In genomic region chr17:79611545-79611944, GRCm38 (mm10) we compare ENCODE assay signal across 10 mouse cellular contexts. TPM values are rescaled to one million over a fixed set of nuclear protein-coding genes. Genes with fewer than 3 reads are reported as not detected.
DNase-seq lines count a peak whose midpoint lies in the region; ATAC-seq and TF ChIP-seq lines count a peak whose summit lies in the region.
"Had no signal": no experiment of that assay in that cellular context is flagged by ENCODE, and none has a peak within 500 bp of the region (broad histone marks: within the 10 kb centered on the region; RNA-seq: fewer than 3 reads in every experiment).

Gene Rmdn2 (plus strand): TSS chr17:79611863.

- no peak within 1 kb of the TSS for H3K27ac ChIP-seq in embryonic facial prominence, embryonic 12.5 days
- H3K27ac ChIP-seq in embryonic facial prominence, embryonic 10.5 days (replicated peaks), result no peak within 1 kb of the TSS
- no peak within 1 kb of the TSS for H3K27ac ChIP-seq in kidney, embryonic 16.5 days (ENCODE audit: low read length)
- H3K27ac ChIP-seq in testis, adult 2 months (ENCODE audit: control insufficient read depth, insufficient read depth, low read depth, low read length), result no peak within 1 kb of the TSS
- H3K27ac ChIP-seq: liver, embryonic 14.5 days had no signal

- H3K4me3 ChIP-seq in embryonic facial prominence, embryonic 12.5 days, result no peak within 1 kb of the TSS
- H3K4me3 ChIP-seq in embryonic facial prominence, embryonic 10.5 days, result no peak within 1 kb of the TSS
- no peak within 1 kb of the TSS for H3K4me3 ChIP-seq in kidney, embryonic 16.5 days (ENCODE audit: low read length)
- H3K4me3 ChIP-seq in testis, adult 2 months (ENCODE audit: control insufficient read depth, low read depth, low read length), result no peak within 1 kb of the TSS

- H3K9ac ChIP-seq in embryonic facial prominence, embryonic 12.5 days, result no peak within 1 kb of the TSS
- H3K9ac ChIP-seq in kidney, embryonic 16.5 days (replicated peaks; ENCODE audit: low read length), result no peak within 1 kb of the TSS
- H3K9ac ChIP-seq: liver, embryonic 14.5 days had no signal

- no peaks in the 10 kb centered on the region for H3K27me3 ChIP-seq in embryonic facial prominence, embryonic 12.5 days
- no peaks in the 10 kb centered on the region for H3K27me3 ChIP-seq in embryonic facial prominence, embryonic 10.5 days (replicated peaks; ENCODE audit: low read depth, poor library complexity, severe bottlenecking)
- H3K27me3 ChIP-seq in kidney, embryonic 16.5 days (ENCODE audit: insufficient read depth, low read length), result no peaks in the 10 kb centered on the region
- H3K27me3 ChIP-seq in testis, adult 2 months (ENCODE audit: control insufficient read depth, insufficient read depth, low read length), result no peaks in the 10 kb centered on the region

- WGBS in embryonic facial prominence, embryonic 12.5 days, result 84% methylated on average over 4 of the region's 4 CpGs
- WGBS in embryonic facial prominence, embryonic 10.5 days, result 88% methylated on average over 4 of the region's 4 CpGs
- WGBS in kidney, embryonic 16.5 days, result 83% methylated on average over 4 of the region's 4 CpGs

- 0 out of 2 replicates have a peak, but pooled peaks cover 3% of the 10 kb centered on the region for H3K4me1 ChIP-seq in embryonic facial prominence, embryonic 12.5 days
- peaks cover 15% of the 10 kb centered on the region for H3K4me1 ChIP-seq in embryonic facial prominence, embryonic 10.5 days
- peaks cover 4% of the 10 kb centered on the region; the same call in 1 of the 2 replicates for H3K4me1 ChIP-seq in kidney, embryonic 16.5 days (ENCODE audit: insufficient read depth, low read length)
- no peaks in the 10 kb centered on the region for H3K4me1 ChIP-seq in testis, adult 2 months (ENCODE audit: control insufficient read depth, insufficient read depth, low read length)

- ATAC-seq in embryonic facial prominence, embryonic 12.5 days (ENCODE audit: insufficient number of reproducible peaks, insufficient read depth, low FRiP score, low TSS enrichment), result no peak
- no peak for ATAC-seq in kidney, embryonic 16.5 days (ENCODE audit: low FRiP score, low TSS enrichment)

- no peak for TF ChIP-seq POLR2A in testis, adult 2 months (IDR thresholded peaks at IDR 0.05; ENCODE audit: control insufficient read depth, low read depth, low read length)

- H3K9me3 ChIP-seq in embryonic facial prominence, embryonic 12.5 days, result no peaks in the 10 kb centered on the region
- no peaks in the 10 kb centered on the region for H3K9me3 ChIP-seq in embryonic facial prominence, embryonic 10.5 days
- H3K9me3 ChIP-seq in kidney, embryonic 16.5 days (ENCODE audit: low read length), result no peaks in the 10 kb centered on the region

- no peak within 1 kb of the TSS for H3K4me2 ChIP-seq in embryonic facial prominence, embryonic 12.5 days (replicated peaks)
- H3K4me2 ChIP-seq in kidney, embryonic 16.5 days (replicated peaks; ENCODE audit: low read depth, low read length), result no peak within 1 kb of the TSS

- no peak for TF ChIP-seq CTCF in testis, adult 2 months (IDR thresholded peaks at IDR 0.05; ENCODE audit: control insufficient read depth, insufficient read depth, insufficient replicate concordance, low read depth, low read length)

- DNase-seq in embryonic facial prominence, embryonic 10.5 days (ENCODE audit: low spot score), result no peak
- no peak for DNase-seq in kidney, postnatal 36 days
- DNase-seq in testis, postnatal 14 days (ENCODE audit: low spot score), result no peak
- no peak for DNase-seq in right cerebral cortex, postnatal 25 days
- no peak for DNase-seq in embryo, embryonic 9.5 days (ENCODE audit: extremely low spot score)
- DNase-seq: kidney, adult 11 months had no signal

- no peaks in the 10 kb centered on the region for H3K36me3 ChIP-seq in embryonic facial prominence, embryonic 12.5 days
- H3K36me3 ChIP-seq in embryonic facial prominence, embryonic 10.5 days (replicated peaks), result no peaks in the 10 kb centered on the region
- no peaks in the 10 kb centered on the region for H3K36me3 ChIP-seq in kidney, embryonic 16.5 days (ENCODE audit: insufficient read depth, low read length)
- no peaks in the 10 kb centered on the region for H3K36me3 ChIP-seq in testis, adult 2 months (ENCODE audit: control insufficient read depth, insufficient read depth, low read length)

RNA-seq across cellular contexts. Expression of gene Rmdn2, which starts in this region (rescaled TPM):
- polyA plus RNA-seq in embryonic facial prominence, embryonic 12.5 days (2016; fragmentation: Nextera tagmentation; extraction: Ambion mirVana), result 12.1 and 12.3 TPM in 2 replicates
- polyA plus RNA-seq in embryonic facial prominence, embryonic 10.5 days (2016; fragmentation: Nextera tagmentation; extraction: Ambion mirVana), result 6.4 and 7.0 TPM in 2 replicates
- polyA plus RNA-seq in kidney, embryonic 16.5 days (2015; fragmentation: Nextera tagmentation; extraction: Ambion mirVana), result 14.9 and 16.5 TPM in 2 replicates
- polyA plus RNA-seq in testis, adult 2 months (2012; rRNA removed), result 120 and 143 TPM in 2 replicates
